ENCODE assay signal across 11 mouse cellular contexts in the genomic region with DNA sequence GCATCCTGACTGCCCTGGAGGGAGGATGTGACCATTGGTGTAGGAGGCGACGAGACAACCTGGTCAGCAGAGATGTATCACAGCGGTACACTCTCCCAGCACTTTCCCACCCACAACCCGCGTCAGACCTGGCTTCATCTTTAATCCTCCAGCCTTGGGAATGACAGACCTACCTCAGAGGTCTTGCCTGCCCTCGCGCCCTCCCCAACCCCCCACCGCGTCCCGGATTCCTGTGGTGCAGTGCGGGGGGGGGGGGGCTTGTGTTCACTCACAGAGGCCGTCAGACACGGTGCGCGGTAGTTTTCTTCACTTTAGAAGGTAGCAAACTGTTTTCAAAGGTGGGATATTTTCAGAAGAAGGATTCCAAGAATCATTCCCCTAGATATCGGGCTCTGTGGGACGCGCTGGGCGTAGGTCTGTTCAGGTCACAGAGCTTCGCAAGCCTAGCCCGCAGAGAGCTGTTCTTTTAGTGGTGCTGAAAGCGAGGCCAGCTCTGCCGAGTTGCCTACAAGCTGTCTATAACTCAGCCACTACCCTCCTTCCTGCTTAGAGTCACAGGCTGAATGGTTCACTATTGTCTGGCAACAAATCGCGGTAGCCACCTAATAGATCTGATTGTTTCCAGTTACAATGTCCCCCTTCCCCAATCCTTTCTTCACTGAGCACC.
DNase-seq lines count a peak whose midpoint lies in the region; ATAC-seq and TF ChIP-seq lines count a peak whose summit lies in the region.
"Had no signal": no experiment of that assay in that cellular context is flagged by ENCODE, and none has a peak within 500 bp of the region (broad histone marks: within the 10 kb centered on the region; RNA-seq: fewer than 3 reads in every experiment).

No protein-coding gene starts in this region.

- H3K36me3 ChIP-seq in heart, postnatal 0 days (replicated peaks; ENCODE audit: control insufficient read depth, insufficient read depth, low read length): no peaks in the 10 kb centered on the region
- no peaks in the 10 kb centered on the region for H3K36me3 ChIP-seq in embryonic facial prominence, embryonic 11.5 days (replicated peaks; ENCODE audit: control insufficient read depth, insufficient read depth, low read depth, low read length)
- no peaks in the 10 kb centered on the region for H3K36me3 ChIP-seq in neural tube, embryonic 15.5 days
- H3K36me3 ChIP-seq: lung, embryonic 15.5 days had no signal

- peak; percentile 47 for DNase-seq in heart, postnatal 0 days (ENCODE audit: low spot score)
- no peak for DNase-seq in heart, adult 8-10 months (ENCODE audit: low spot score)
- peak; percentile 48 for DNase-seq in testis, postnatal 14 days (ENCODE audit: low spot score)
- no peak for DNase-seq in testis, postnatal 10 days (ENCODE audit: low spot score)
- DNase-seq in embryonic facial prominence, embryonic 11.5 days (ENCODE audit: low spot score): peak; percentile 87
- DNase-seq in left cerebral cortex, adult 8-10 months (ENCODE audit: low spot score in 2 of 2): no peak
- DNase-seq: cerebellum, adult 11 months; gastrocnemius, postnatal 14 days had no signal

- H3K4me2 ChIP-seq in heart, postnatal 0 days (ENCODE audit: low read depth, low read length): no peak overlapping the region
- H3K4me2 ChIP-seq in embryonic facial prominence, embryonic 11.5 days (ENCODE audit: low read depth, low read length): no peak overlapping the region
- H3K4me2 ChIP-seq in neural tube, embryonic 15.5 days: peak overlapping the region; percentile 9; the same call in 1 of the 2 replicates
- H3K4me2 ChIP-seq: lung, embryonic 15.5 days had no signal

- H3K4me1 ChIP-seq in heart, postnatal 0 days (ENCODE audit: control insufficient read depth, insufficient read depth): no peaks in the 10 kb centered on the region
- no peaks in the 10 kb centered on the region for H3K4me1 ChIP-seq in embryonic facial prominence, embryonic 11.5 days (ENCODE audit: control insufficient read depth, insufficient read depth, low read length)
- H3K4me1 ChIP-seq in neural tube, embryonic 15.5 days: peaks cover 21% of the 10 kb centered on the region
- H3K4me1 ChIP-seq: lung, embryonic 15.5 days had no signal

- WGBS in heart, postnatal 0 days: 2% methylated on average over 25 of the region's 25 CpGs
- WGBS in embryonic facial prominence, embryonic 11.5 days: under 1% methylated on average over 25 of the region's 25 CpGs
- 8% methylated on average over 25 of the region's 25 CpGs for WGBS in neural tube, embryonic 15.5 days

- H3K9ac ChIP-seq in heart, postnatal 0 days (replicated peaks; ENCODE audit: low read depth, low read length): no peak overlapping the region
- no peak overlapping the region for H3K9ac ChIP-seq in embryonic facial prominence, embryonic 11.5 days (replicated peaks; ENCODE audit: low read length)
- H3K9ac ChIP-seq in neural tube, embryonic 15.5 days (replicated peaks): no peak overlapping the region
- H3K9ac ChIP-seq: lung, embryonic 15.5 days had no signal

- no peak overlapping the region for H3K27ac ChIP-seq in heart, postnatal 0 days (ENCODE audit: low read depth)
- H3K27ac ChIP-seq in embryonic facial prominence, embryonic 11.5 days (replicated peaks; ENCODE audit: low read depth, low read length): no peak overlapping the region
- no peak overlapping the region for H3K27ac ChIP-seq in neural tube, embryonic 15.5 days (replicated peaks)
- H3K27ac ChIP-seq: lung, embryonic 15.5 days had no signal

- H3K27me3 ChIP-seq in heart, postnatal 0 days (ENCODE audit: control insufficient read depth, insufficient read depth, low read length): peaks cover 90% of the 10 kb centered on the region
- H3K27me3 ChIP-seq in embryonic facial prominence, embryonic 11.5 days (ENCODE audit: control insufficient read depth, insufficient read depth, low read length): peaks cover 60% of the 10 kb centered on the region
- H3K27me3 ChIP-seq in neural tube, embryonic 15.5 days (replicated peaks): peaks cover 27% of the 10 kb centered on the region

- TF ChIP-seq CTCF in heart, postnatal 0 days (IDR thresholded peaks at IDR 0.05; ENCODE audit: low read depth): no peak

- no peaks in the 10 kb centered on the region for H3K9me3 ChIP-seq in heart, postnatal 0 days (replicated peaks; ENCODE audit: control insufficient read depth, low read length)
- no peaks in the 10 kb centered on the region for H3K9me3 ChIP-seq in embryonic facial prominence, embryonic 11.5 days (replicated peaks; ENCODE audit: control insufficient read depth, low read length)
- H3K9me3 ChIP-seq in neural tube, embryonic 15.5 days (replicated peaks): no peaks in the 10 kb centered on the region
- H3K9me3 ChIP-seq: lung, embryonic 15.5 days had no signal

- no peak for TF ChIP-seq EP300 in heart, postnatal 0 days (IDR thresholded peaks at IDR 0.05; ENCODE audit: low read depth)

- H3K4me3 ChIP-seq in heart, postnatal 0 days (ENCODE audit: low read depth, low read length): no peak overlapping the region
- H3K4me3 ChIP-seq in embryonic facial prominence, embryonic 11.5 days (ENCODE audit: low read depth, low read length): no peak overlapping the region
- H3K4me3 ChIP-seq in neural tube, embryonic 15.5 days (replicated peaks): no peak overlapping the region
- H3K4me3 ChIP-seq: lung, embryonic 15.5 days had no signal

- no peak; the same call in 1 of the 2 replicates for ATAC-seq in heart, postnatal 0 days (ENCODE audit: insufficient read depth, low read depth)
- no peak for ATAC-seq in embryonic facial prominence, embryonic 11.5 days (replicated peaks; ENCODE audit: insufficient number of reproducible peaks, low FRiP score, low TSS enrichment, low read depth)
- ATAC-seq in neural tube, embryonic 15.5 days (ENCODE audit: low FRiP score): no peak
- no peak for ATAC-seq in erythroid progenitor cell, adult 5-6 weeks (replicated peaks; ENCODE audit: low FRiP score, poor library complexity, severe bottlenecking)

Comparison
In these comparisons a context has a peak if more than half of its experiments do, and no peak if none do; other contexts are left out.
1. DNase-seq: peak in heart, postnatal 0 days (single experiment), testis, postnatal 14 days (single experiment) and embryonic facial prominence, embryonic 11.5 days (single experiment); none in heart, adult 8-10 months (single experiment), testis, postnatal 10 days (single experiment) and left cerebral cortex, adult 8-10 months (0 of 2).